Mouse (Mus musculus): Measurements from ENCODE around the gene Nmrk2. TPM values are rescaled to one million over a fixed set of nuclear protein-coding genes. Genes with fewer than 3 reads are reported as not detected.

The Nmrk2 gene
- polyA plus RNA-seq, 1 experiment from 2014 or later: not detected

DNA sequence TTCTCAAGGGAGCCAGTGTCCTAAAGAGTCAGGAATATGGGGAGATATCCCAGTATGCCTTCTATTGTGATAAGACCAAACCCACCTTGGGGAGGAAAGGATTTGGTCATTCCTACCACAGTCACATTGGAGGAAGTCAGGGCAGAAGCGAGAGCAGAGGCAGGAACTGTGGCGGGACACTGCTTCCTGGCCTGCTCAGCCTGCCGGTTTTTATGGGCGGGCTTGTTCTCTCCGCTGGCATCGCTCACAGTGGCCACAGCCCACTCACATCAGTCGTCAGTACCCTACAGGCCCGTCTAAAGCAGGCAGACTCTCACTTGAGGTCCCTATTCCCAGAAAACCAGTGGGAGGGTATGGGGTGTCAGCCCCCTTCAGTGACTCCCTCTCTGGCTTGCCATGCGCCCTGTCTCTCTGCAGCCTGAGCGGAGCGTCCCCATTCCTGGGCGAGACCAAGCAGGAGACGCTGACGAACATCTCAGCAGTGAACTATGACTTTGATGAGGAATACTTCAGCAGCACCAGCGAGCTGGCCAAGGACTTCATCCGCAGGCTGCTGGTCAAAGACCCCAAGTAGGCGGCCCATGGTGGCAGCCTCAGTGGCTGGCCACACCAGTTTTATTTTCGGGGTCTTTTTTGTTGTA is 10.4 kb downstream of the Nmrk2 start:
- no peaks in the 10 kb centered on the region for H3K9me3 ChIP-seq (ENCODE audit: control insufficient read depth, low read length)
- H3K4me2 ChIP-seq (ENCODE audit: low read depth, low read length): peak overlapping the region; percentile 98
- peak overlapping the region; percentile 97 for H3K27ac ChIP-seq (ENCODE audit: low read depth, low read length)
- H3K36me3 ChIP-seq (ENCODE audit: control insufficient read depth, insufficient read depth, low read length): peaks cover 16% of the 10 kb centered on the region
- no peaks in the 10 kb centered on the region for H3K27me3 ChIP-seq (ENCODE audit: control insufficient read depth, insufficient read depth, low read length)
- peak overlapping the region; percentile 56 for H3K4me3 ChIP-seq (ENCODE audit: low read depth, low read length)
- peaks cover 5% of the 10 kb centered on the region for H3K4me1 ChIP-seq (ENCODE audit: control insufficient read depth, insufficient read depth, low read length)
- 92% methylated on average over 18 of the region's 18 CpGs for WGBS
- no peak for ATAC-seq (ENCODE audit: low read depth)
- H3K9ac ChIP-seq (replicated peaks; ENCODE audit: low read depth, low read length): no peak overlapping the region

DNA sequence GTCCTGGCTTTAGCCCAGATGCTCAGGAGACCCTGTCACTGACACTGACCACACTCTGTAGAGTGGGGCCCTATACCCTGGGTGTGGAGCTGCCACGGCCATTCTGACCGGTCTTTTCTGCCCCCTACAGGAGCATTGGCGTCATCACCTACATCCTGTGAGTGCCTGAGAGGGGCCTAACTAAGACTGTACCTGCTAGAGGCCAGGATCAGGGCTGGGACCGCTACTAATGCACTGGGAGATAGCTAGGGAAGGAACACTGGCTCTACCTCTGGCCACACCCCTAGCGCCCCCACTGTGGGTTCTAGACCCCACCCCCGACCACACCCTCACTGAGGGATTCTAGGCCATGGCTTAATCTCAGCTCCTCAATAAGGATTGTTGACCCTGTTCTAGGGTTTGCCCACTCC is 10.9 kb downstream of the Nmrk2 start:
- Histone ChIP-seq H3K36me3 (ENCODE audit: control insufficient read depth, insufficient read depth, low read length) (peaks cover 16% of the 10 kb centered on the region), H3K9ac (replicated peaks; ENCODE audit: low read depth, low read length) (no peak overlapping the region), H3K9me3 (ENCODE audit: control insufficient read depth, low read length) (no peaks in the 10 kb centered on the region), H3K4me2 (ENCODE audit: low read depth, low read length) (no peak overlapping the region), H3K27me3 (ENCODE audit: control insufficient read depth, insufficient read depth, low read length) (no peaks in the 10 kb centered on the region), H3K4me1 (ENCODE audit: control insufficient read depth, insufficient read depth, low read length) (peaks cover 5% of the 10 kb centered on the region), H3K27ac (ENCODE audit: low read depth, low read length) (no peak overlapping the region), H3K4me3 (ENCODE audit: low read depth, low read length) (no peak overlapping the region)
- ATAC-seq (ENCODE audit: low read depth): no peak
- WGBS: 68% methylated on average over 6 of the region's 6 CpGs

DNA sequence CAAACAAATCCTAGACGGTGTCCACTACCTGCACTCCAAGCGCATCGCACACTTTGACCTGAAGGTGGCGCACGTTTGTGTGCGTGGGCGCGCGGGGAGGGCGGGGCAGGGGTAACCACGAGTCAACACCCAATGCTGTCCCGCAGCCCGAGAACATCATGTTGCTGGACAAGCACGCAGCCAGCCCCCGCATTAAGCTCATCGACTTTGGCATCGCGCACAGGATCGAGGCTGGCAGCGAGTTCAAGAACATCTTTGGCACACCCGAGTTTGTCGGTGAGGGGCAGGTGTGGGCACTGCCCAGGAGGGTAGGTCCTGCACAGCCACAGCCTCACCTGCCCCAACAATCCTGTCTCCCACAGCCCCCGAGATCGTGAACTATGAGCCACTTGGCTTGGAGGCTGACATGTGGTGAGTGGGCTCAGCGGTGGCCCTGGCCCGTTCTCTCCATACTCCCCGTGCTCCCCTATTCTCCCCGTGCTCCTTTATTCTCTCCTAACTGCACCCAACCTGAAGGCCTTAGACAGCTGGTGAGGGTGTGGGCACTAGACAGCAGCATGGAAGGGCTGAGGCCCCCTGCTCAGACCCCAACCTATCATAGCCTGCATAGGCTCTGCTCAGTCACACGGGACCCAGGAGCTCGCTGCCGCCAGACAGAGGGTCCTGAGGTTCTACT is 11.5 kb downstream of the Nmrk2 start:
- Histone ChIP-seq H3K36me3 (ENCODE audit: control insufficient read depth, insufficient read depth, low read length) (peaks cover 16% of the 10 kb centered on the region), H3K4me2 (ENCODE audit: low read depth, low read length) (no peak overlapping the region)
- 70% methylated on average over 31 of the region's 31 CpGs for WGBS

DNA sequence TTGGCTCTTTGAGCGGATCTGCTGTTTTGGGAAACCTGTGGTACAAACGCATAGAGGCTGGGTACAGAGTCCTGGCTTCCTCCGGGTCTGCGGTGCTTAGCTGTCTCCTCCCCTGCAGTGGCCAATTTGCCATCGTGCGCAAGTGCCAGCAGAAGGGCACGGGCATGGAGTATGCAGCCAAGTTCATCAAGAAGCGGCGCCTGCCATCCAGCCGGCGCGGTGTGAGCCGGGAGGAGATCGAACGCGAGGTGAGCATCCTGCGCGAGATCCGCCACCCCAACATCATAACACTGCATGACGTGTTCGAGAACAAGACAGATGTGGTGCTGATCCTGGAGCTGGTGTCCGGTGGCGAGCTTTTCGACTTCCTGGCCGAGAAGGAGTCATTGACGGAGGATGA is 12.0 kb downstream of the Nmrk2 start:
- H3K9ac ChIP-seq (replicated peaks; ENCODE audit: low read depth, low read length): no peak overlapping the region
- WGBS: 79% methylated on average over 26 of the region's 26 CpGs
- no peaks in the 10 kb centered on the region for H3K27me3 ChIP-seq (ENCODE audit: control insufficient read depth, insufficient read depth, low read length)
- no peak overlapping the region for H3K27ac ChIP-seq (ENCODE audit: low read depth, low read length)
- no peaks in the 10 kb centered on the region for H3K9me3 ChIP-seq (ENCODE audit: control insufficient read depth, low read length)
- H3K4me1 ChIP-seq (ENCODE audit: control insufficient read depth, insufficient read depth, low read length): peaks cover 5% of the 10 kb centered on the region
- no peak overlapping the region for H3K4me2 ChIP-seq (ENCODE audit: low read depth, low read length)
- H3K36me3 ChIP-seq (ENCODE audit: control insufficient read depth, insufficient read depth, low read length): peaks cover 16% of the 10 kb centered on the region
- no peak overlapping the region for H3K4me3 ChIP-seq (ENCODE audit: low read depth, low read length)
- ATAC-seq (ENCODE audit: low read depth): no peak

More for the DNA sequence above, 11.5 kb downstream of the Nmrk2 start:
- H3K4me1 ChIP-seq (ENCODE audit: control insufficient read depth, insufficient read depth, low read length): peaks cover 5% of the 10 kb centered on the region
- no peaks in the 10 kb centered on the region for H3K27me3 ChIP-seq (ENCODE audit: control insufficient read depth, insufficient read depth, low read length)
- ATAC-seq (ENCODE audit: low read depth): no peak
- no peak overlapping the region for H3K27ac ChIP-seq (ENCODE audit: low read depth, low read length)
- no peak overlapping the region for H3K4me3 ChIP-seq (ENCODE audit: low read depth, low read length)
- H3K9me3 ChIP-seq (ENCODE audit: control insufficient read depth, low read length): no peaks in the 10 kb centered on the region
- no peak overlapping the region for H3K9ac ChIP-seq (replicated peaks; ENCODE audit: low read depth, low read length)

DNA sequence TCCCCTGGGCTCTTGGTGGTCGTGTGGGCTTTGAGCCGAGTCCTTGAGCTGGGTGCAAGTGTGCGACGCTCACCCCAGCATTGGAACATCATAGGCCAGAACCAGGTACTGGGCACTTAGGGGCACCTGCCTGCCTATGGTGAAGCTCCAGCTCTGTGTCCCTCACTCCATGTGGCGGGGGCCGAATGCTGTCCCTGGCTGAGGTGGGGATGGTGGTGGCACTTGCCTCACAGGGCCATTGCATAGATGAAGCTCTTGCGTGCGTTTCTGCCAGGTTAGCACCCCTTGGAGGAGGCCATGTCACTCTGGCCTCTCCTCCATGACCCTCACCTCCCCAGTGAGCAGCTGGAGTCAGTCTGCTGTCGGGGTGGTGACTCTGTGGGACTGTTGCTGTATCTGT is 14.7 kb downstream of the Nmrk2 start:
- peaks cover 19% of the 10 kb centered on the region for H3K36me3 ChIP-seq (ENCODE audit: control insufficient read depth, insufficient read depth, low read length)
- WGBS: 94% methylated on average over 9 of the region's 9 CpGs
- no peak overlapping the region for H3K4me2 ChIP-seq (ENCODE audit: low read depth, low read length)
- H3K4me1 ChIP-seq (ENCODE audit: control insufficient read depth, insufficient read depth, low read length): peaks cover 7% of the 10 kb centered on the region
- no peak overlapping the region for H3K27ac ChIP-seq (ENCODE audit: low read depth, low read length)
- no peak overlapping the region for H3K4me3 ChIP-seq (ENCODE audit: low read depth, low read length)
- no peak for ATAC-seq (ENCODE audit: low read depth)
- H3K27me3 ChIP-seq (ENCODE audit: control insufficient read depth, insufficient read depth, low read length): no peaks in the 10 kb centered on the region
- H3K9me3 ChIP-seq (ENCODE audit: control insufficient read depth, low read length): no peaks in the 10 kb centered on the region
- H3K9ac ChIP-seq (replicated peaks; ENCODE audit: low read depth, low read length): no peak overlapping the region

DNA sequence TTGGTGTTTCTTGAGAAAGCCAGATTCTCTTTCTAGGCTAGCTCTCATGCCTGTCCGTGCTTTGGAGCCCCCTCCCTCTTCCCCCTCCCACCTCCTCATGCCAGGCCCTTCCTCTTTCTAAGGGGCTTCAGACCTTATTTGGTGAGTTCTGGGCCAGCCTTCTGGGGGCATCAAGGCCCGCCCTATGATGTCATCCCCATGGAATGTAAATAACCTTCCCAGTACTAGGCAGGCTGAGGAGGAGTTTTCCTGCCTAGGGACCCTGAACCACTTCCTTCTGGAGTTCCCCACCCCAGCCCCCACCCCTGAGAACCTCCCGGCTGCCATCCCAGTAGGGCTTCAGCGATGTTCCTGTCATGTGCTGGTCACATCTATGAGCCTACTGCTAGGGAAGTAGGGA is 17.1 kb downstream of the Nmrk2 start:
- no peaks in the 10 kb centered on the region for H3K27me3 ChIP-seq (ENCODE audit: control insufficient read depth, insufficient read depth, low read length)
- H3K4me2 ChIP-seq (ENCODE audit: low read depth, low read length): no peak overlapping the region
- H3K4me3 ChIP-seq (ENCODE audit: low read depth, low read length): no peak overlapping the region
- no peak for ATAC-seq (ENCODE audit: low read depth)
- H3K27ac ChIP-seq (ENCODE audit: low read depth, low read length): no peak overlapping the region
- no peak overlapping the region for H3K9ac ChIP-seq (replicated peaks; ENCODE audit: low read depth, low read length)
- WGBS: 60% methylated on average over 4 of the region's 4 CpGs
- H3K4me1 ChIP-seq (ENCODE audit: control insufficient read depth, insufficient read depth, low read length): peaks cover 7% of the 10 kb centered on the region
- H3K9me3 ChIP-seq (ENCODE audit: control insufficient read depth, low read length): no peaks in the 10 kb centered on the region
- peaks cover 34% of the 10 kb centered on the region for H3K36me3 ChIP-seq (ENCODE audit: control insufficient read depth, insufficient read depth, low read length)

DNA sequence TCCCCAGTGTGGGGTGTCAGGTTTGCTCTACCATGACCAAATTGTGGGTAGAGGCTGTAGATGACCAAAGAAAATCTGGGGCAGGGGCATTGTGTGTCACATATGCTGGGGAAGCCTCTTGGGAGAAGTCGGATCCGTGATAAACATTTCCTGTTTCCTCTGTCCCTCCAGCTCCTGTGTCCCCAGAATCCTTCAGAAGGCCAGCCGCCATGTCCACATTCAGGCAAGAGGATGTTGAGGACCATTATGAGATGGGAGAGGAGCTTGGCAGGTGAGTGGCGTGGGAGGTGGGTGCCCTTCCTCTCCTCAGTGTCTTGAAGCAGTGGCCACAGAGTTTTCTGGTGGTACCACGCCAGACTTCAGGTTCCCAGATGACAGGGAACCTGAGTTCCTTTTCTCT is 18.0 kb downstream of the Nmrk2 start, which contains the start of gene 4930442H23Rik:
Gene 4930442H23Rik, minus strand, starts transcription at position 45 of the 400 bp plus-strand sequence.
- Histone ChIP-seq H3K4me2 (ENCODE audit: low read depth, low read length) (peak within 1 kb of the TSS; percentile 62), H3K27me3 (ENCODE audit: control insufficient read depth, insufficient read depth, low read length) (no peaks in the 10 kb centered on the region), H3K36me3 (ENCODE audit: control insufficient read depth, insufficient read depth, low read length) (peaks cover 42% of the 10 kb centered on the region), H3K4me3 (ENCODE audit: low read depth, low read length) (peak within 1 kb of the TSS; percentile 66), H3K27ac (ENCODE audit: low read depth, low read length) (peak within 1 kb of the TSS; percentile 88), H3K4me1 (ENCODE audit: control insufficient read depth, insufficient read depth, low read length) (peaks cover 7% of the 10 kb centered on the region), H3K9me3 (ENCODE audit: control insufficient read depth, low read length) (no peaks in the 10 kb centered on the region), H3K9ac (replicated peaks; ENCODE audit: low read depth, low read length) (peak within 1 kb of the TSS; percentile 64)
- 86% methylated on average over 5 of the region's 5 CpGs for WGBS
- ATAC-seq (ENCODE audit: low read depth): no peak

DNA sequence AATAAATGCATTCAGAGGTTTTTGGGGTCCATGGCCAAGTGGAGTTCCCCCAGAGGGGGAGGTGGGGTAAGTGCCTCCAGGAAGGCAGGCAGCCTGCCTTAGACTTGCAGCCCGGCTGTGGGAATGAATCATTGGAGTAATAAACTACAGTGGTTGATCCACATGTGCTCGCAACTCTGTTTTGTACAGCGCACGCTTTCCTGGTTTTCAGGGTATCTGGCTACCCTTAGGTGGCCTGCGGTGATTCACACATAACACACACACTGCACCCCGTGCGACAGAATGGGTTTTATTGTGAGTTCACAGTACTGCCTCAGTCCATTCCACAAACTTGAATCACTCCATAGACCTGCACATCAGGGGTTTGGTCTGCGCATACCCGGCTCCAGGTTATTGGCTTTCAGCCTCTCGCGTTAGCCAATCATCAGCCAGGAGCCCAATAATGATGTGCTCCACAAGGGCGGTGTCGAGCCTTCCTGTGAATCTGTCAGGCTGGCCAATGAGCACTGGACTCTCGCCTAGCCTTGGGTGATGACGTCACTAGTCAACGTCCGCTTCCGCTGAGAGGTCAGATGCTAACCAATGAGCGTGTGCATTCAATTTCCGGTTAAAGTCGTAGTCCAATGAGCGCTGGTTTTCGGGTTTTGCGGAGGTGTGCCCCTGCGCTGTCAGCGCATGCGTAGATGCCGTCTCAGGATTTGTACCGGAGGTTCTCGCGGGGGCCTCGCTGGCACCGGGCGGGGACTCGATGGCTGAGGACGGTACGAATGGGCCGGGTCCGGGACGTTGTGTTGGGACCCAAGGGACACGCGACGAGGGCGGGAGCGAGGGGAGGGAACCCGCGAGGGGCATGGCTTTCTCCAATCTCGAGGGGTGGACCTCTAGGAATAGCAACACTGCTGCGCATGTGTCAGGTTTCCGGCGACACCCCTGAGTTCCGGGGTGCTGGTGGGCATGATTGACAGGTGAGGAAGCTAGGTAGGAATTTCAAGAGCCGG is 19.2 kb downstream of the Nmrk2 start, which contains the start of gene Dapk3:
Gene Dapk3, plus strand, starts transcription at position 670 of the 998 bp plus-strand sequence.
- Histone ChIP-seq H3K27ac (ENCODE audit: low read depth, low read length) (peak within 1 kb of the TSS; percentile 88), H3K9me3 (ENCODE audit: control insufficient read depth, low read length) (no peaks in the 10 kb centered on the region), H3K36me3 (ENCODE audit: control insufficient read depth, insufficient read depth, low read length) (peaks cover 54% of the 10 kb centered on the region)

More for the DNA sequence above, 19.2 kb downstream of the Nmrk2 start, which contains the start of gene Dapk3:
- H3K4me1 ChIP-seq (ENCODE audit: control insufficient read depth, insufficient read depth, low read length): peaks cover 15% of the 10 kb centered on the region
- H3K9ac ChIP-seq (replicated peaks; ENCODE audit: low read depth, low read length): peak within 1 kb of the TSS; percentile 64
- peak within 1 kb of the TSS; percentile 66 for H3K4me3 ChIP-seq (ENCODE audit: low read depth, low read length)
- 4% methylated on average over 53 of the region's 53 CpGs for WGBS
- peak; percentile 94 for ATAC-seq (ENCODE audit: low read depth)
- peak within 1 kb of the TSS; percentile 62 for H3K4me2 ChIP-seq (ENCODE audit: low read depth, low read length)
- H3K27me3 ChIP-seq (ENCODE audit: control insufficient read depth, insufficient read depth, low read length): no peaks in the 10 kb centered on the region
